8 mouse cellular contexts compared by ENCODE assay signal in the genomic region with DNA sequence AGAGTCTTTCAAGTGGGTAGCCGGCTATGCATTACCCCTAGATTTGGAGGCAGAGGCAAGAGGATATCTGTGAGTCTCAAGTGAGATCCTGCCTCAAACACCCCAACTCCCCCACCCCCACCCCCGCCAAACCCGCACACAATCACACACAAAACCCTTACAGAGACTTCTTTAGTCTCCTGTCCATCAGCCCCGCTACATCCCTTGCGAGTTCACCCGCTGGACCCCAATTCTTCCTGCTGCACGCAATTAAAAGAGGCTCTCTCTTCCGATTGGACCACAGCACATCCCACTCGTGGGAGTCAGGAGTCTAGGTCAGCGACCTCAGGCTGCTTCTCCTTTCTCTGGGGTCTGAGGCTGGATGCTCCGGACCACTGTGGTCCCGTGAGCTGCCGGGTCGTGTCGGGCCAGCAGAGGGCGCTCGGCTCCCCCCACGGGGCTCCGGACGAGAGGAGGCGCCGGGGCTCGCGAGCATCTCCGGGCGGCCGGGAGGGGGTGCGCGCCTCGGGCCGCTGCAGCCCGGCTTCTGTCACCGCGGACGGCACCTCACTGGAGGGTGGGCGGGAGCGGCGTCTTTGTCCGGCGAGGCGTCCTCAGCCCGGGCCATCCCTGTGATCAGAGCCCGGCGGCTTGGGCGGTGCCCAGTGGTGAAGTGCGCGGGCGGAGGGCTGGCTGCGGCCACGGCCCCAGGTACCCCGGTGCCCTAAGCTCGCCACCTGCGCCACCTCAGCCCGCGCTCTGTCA. TPM values are rescaled to one million over a fixed set of nuclear protein-coding genes. Genes with fewer than 3 reads are reported as not detected.
DNase-seq lines count a peak whose midpoint lies in the region; ATAC-seq lines count a peak whose summit lies in the region.

A gene (plus strand): TSS at position 500 of the 744 bp plus-strand sequence.

- H3K4me3 ChIP-seq in hindbrain, embryonic 16.5 days (ENCODE audit: low read length), result peak within 1 kb of the TSS; percentile 64

- H3K27ac ChIP-seq in hindbrain, embryonic 16.5 days (ENCODE audit: low read depth, low read length), result peak within 1 kb of the TSS; percentile 79

- no peaks in the 10 kb centered on the region; the same call in 1 of the 2 replicates for H3K27me3 ChIP-seq in hindbrain, embryonic 16.5 days (replicated peaks; ENCODE audit: control insufficient read depth, insufficient read depth, low read length)

- under 1% methylated on average over 44 of the region's 55 CpGs for WGBS in hindbrain, embryonic 16.5 days

- H3K4me2 ChIP-seq in hindbrain, embryonic 16.5 days (ENCODE audit: low read length), result peak within 1 kb of the TSS; percentile 62

- no peaks in the 10 kb centered on the region for H3K9me3 ChIP-seq in hindbrain, embryonic 16.5 days (ENCODE audit: control insufficient read depth, low read length)

- H3K4me1 ChIP-seq in hindbrain, embryonic 16.5 days (ENCODE audit: control insufficient read depth, insufficient read depth, low read depth, low read length), result peaks cover 4% of the 10 kb centered on the region

- ATAC-seq in hindbrain, embryonic 16.5 days, result peak; percentile 94

- no peaks in the 10 kb centered on the region for H3K36me3 ChIP-seq in hindbrain, embryonic 16.5 days (ENCODE audit: control insufficient read depth, insufficient read depth, low read length)

- DNase-seq in adrenal gland, postnatal 10 days, result peak; percentile 90
- peak; percentile 86 for DNase-seq in embryo, embryonic 10.5 days (ENCODE audit: low spot score)
- DNase-seq in gastrocnemius, postnatal 10 days, result peak; percentile 92
- peak; percentile 91 to 92 for DNase-seq in left cerebral cortex, adult 18-20 months (ENCODE audit: low spot score in 2 of 2)
- peak; percentile 64 for DNase-seq in lung, postnatal 25 days (ENCODE audit: low spot score)
- peak; percentile 74 for DNase-seq in retina, postnatal 7 days (ENCODE audit: low read depth, low spot score)
- DNase-seq in thymus, postnatal 4 days, result peak; percentile 85

- H3K9ac ChIP-seq in hindbrain, embryonic 16.5 days (ENCODE audit: low read depth, low read length), result peak within 1 kb of the TSS; percentile 78

RNA-seq across cellular contexts. Expression of the gene that starts here (rescaled TPM):
- 1 to 10 TPM; 2.6 to 3.4 TPM for total RNA-seq in adrenal gland, postnatal 10 days (2021)
- under 1 TPM; 0.49 to 0.77 TPM for total RNA-seq in gastrocnemius, postnatal 10 days (2021)
- 34.8 and 39.4 TPM in 2 replicates for polyA plus RNA-seq in hindbrain, embryonic 16.5 days (2015; fragmentation: Nextera tagmentation; extraction: Ambion mirVana)
- total RNA-seq in left cerebral cortex, adult 18-20 months (2021), result 10 to 100 TPM; 37.8 to 39.5 TPM

Comparison
In these comparisons a context has a peak if more than half of its experiments do, and no peak if none do; other contexts are left out.
1. Peak in every context shown above with its lines: DNase-seq, ATAC-seq, H3K4me3 ChIP-seq and H3K27ac ChIP-seq.
2. RNA of the gene that starts here (total RNA-seq): 37.8 to 39.5 TPM in left cerebral cortex, adult 18-20 months; 2.6 to 3.4 TPM in adrenal gland, postnatal 10 days and 0.49 to 0.77 TPM in gastrocnemius, postnatal 10 days; every median in the first group is over 4 times any median in the second.
3. Peak in DNase-seq in gastrocnemius, postnatal 10 days; RNA of the gene not detected or under 1 TPM.